Comparison of ENCODE assay signal across 9 mouse cellular contexts in genomic region chr3:142310446-142310845, GRCm38 (mm10).
DNase-seq lines count a peak whose midpoint lies in the region; ATAC-seq lines count a peak whose summit lies in the region.
"Had no signal": no experiment of that assay in that cellular context is flagged by ENCODE, and none has a peak within 500 bp of the region (broad histone marks: within the 10 kb centered on the region; RNA-seq: fewer than 3 reads in every experiment).

No protein-coding gene starts in this region.

- no peak overlapping the region for H3K4me2 ChIP-seq in heart, embryonic 16.5 days (ENCODE audit: low read depth, low read length)
- no peak overlapping the region for H3K4me2 ChIP-seq in midbrain, embryonic 15.5 days
- H3K4me2 ChIP-seq: lung, embryonic 15.5 days had no signal

- H3K27ac ChIP-seq in heart, embryonic 16.5 days (ENCODE audit: low read length): peak overlapping the region; percentile 3; the same call in 1 of the 2 replicates
- no peak overlapping the region for H3K27ac ChIP-seq in midbrain, embryonic 15.5 days
- H3K27ac ChIP-seq: lung, embryonic 15.5 days had no signal

- H3K27me3 ChIP-seq in heart, embryonic 16.5 days (ENCODE audit: control insufficient read depth, insufficient read depth, low read length): no peaks in the 10 kb centered on the region
- no peaks in the 10 kb centered on the region for H3K27me3 ChIP-seq in midbrain, embryonic 15.5 days (replicated peaks)
- H3K27me3 ChIP-seq: lung, embryonic 15.5 days had no signal

- WGBS in heart, embryonic 16.5 days: 34% methylated on average over 2 of the region's 2 CpGs
- 8% methylated on average over 2 of the region's 2 CpGs for WGBS in midbrain, embryonic 15.5 days

- DNase-seq in heart, adult 9 months (ENCODE audit: low spot score in 2 of 2): no peak
- peak; percentile 52 for DNase-seq in NIH3T3 (ENCODE audit: low read depth)
- peak; percentile 18 for DNase-seq in fibroblast of lung, adult 2 months (ENCODE audit: low read depth)
- no peak for DNase-seq in kidney, postnatal 10 days

- peaks cover 2% of the 10 kb centered on the region; the same call in 1 of the 2 replicates for H3K36me3 ChIP-seq in heart, embryonic 16.5 days (ENCODE audit: control insufficient read depth, insufficient read depth)
- H3K36me3 ChIP-seq in midbrain, embryonic 15.5 days (replicated peaks): no peaks in the 10 kb centered on the region
- H3K36me3 ChIP-seq: lung, embryonic 15.5 days had no signal

- no peak overlapping the region for H3K4me3 ChIP-seq in heart, embryonic 16.5 days (ENCODE audit: low read length)
- H3K4me3 ChIP-seq in midbrain, embryonic 15.5 days: no peak overlapping the region
- H3K4me3 ChIP-seq: lung, embryonic 15.5 days had no signal

- no peak overlapping the region for H3K9ac ChIP-seq in heart, embryonic 16.5 days (ENCODE audit: low read length)
- no peak overlapping the region for H3K9ac ChIP-seq in midbrain, embryonic 15.5 days
- H3K9ac ChIP-seq: lung, embryonic 15.5 days had no signal

- H3K4me1 ChIP-seq in heart, embryonic 16.5 days (ENCODE audit: control insufficient read depth, insufficient read depth, low read length): peaks cover 16% of the 10 kb centered on the region
- H3K4me1 ChIP-seq in midbrain, embryonic 15.5 days: 0 out of 2 replicates have a peak, but pooled peaks cover 4% of the 10 kb centered on the region

- no peak for ATAC-seq in heart, embryonic 16.5 days (replicated peaks; ENCODE audit: extremely low read depth, insufficient read depth, low FRiP score)
- ATAC-seq in midbrain, embryonic 15.5 days (replicated peaks): peak; percentile 90
- no peak for ATAC-seq in erythroblast, adult 5-6 weeks (replicated peaks; ENCODE audit: low FRiP score, poor library complexity, severe bottlenecking)
- no peak for ATAC-seq in monocyte, adult 5-6 weeks (replicated peaks; ENCODE audit: insufficient number of reproducible peaks, low FRiP score, low TSS enrichment, poor library complexity, severe bottlenecking)

- no peaks in the 10 kb centered on the region for H3K9me3 ChIP-seq in heart, embryonic 16.5 days (replicated peaks; ENCODE audit: control insufficient read depth, low read length)
- H3K9me3 ChIP-seq in midbrain, embryonic 15.5 days: no peaks in the 10 kb centered on the region
- H3K9me3 ChIP-seq: lung, embryonic 15.5 days had no signal

Comparison
In these comparisons a context has a peak if more than half of its experiments do, and no peak if none do; other contexts are left out.
1. DNase-seq: peak in NIH3T3 (single experiment) and fibroblast of lung, adult 2 months (single experiment); none in heart, adult 9 months (0 of 2) and kidney, postnatal 10 days (single experiment).